Mouse (Mus musculus) embryo, embryonic 10.5 days (tissue): ENCODE measurements at regions not wholly inside any gene's neighbourhood (a gene's known extent, or its start where the extent isn't known, plus 50 kb on each side); places are given as distances from the start of the nearest gene placed in this dataset.

ENCODE experiments used
- DNase-seq: peaks from one replicate; pipeline ENCODE4 v3.0.0-alpha.2; 2015; ENCODE audit warnings: low spot score

GRCm38 (mm10) chr14:55406146-55406545, 72.4 kb upstream of the Dhrs4 start:
- DNase-seq = no peak
